Mouse (Mus musculus) heart, embryonic 10.5 days (tissue): ENCODE measurements at regions not wholly inside any gene's neighbourhood (a gene's known extent, or its start where the extent isn't known, plus 50 kb on each side); places are given as distances from the start of the nearest gene placed in this dataset.

ENCODE experiments used
- DNase-seq: peaks from one replicate; pipeline ENCODE4 v3.0.0-alpha.2; 2017; ENCODE audit warnings: low spot score
- H3K27ac ChIP-seq: fragments of 300-500 bp; sonication (generic); 2 replicates; pipeline ENCODE4 v1.5.1; 2016; ENCODE audit warnings: mild to moderate bottlenecking
- H3K27me3 ChIP-seq: fragments of 300-500 bp; sonication (generic); 2 replicates; pipeline ENCODE4 v1.6.1; 2016; ENCODE audit warnings: mild to moderate bottlenecking; ENCODE audit not compliant: poor library complexity, insufficient read depth, severe bottlenecking
- H3K36me3 ChIP-seq: fragments of 300-500 bp; sonication (generic); 2 replicates; pipeline ENCODE4 v1.6.1; 2016; ENCODE audit warnings: mild to moderate bottlenecking, moderate library complexity
- H3K4me1 ChIP-seq: fragments of 300-500 bp; sonication (generic); 2 replicates; pipeline ENCODE4 v1.6.1; 2016; ENCODE audit warnings: mild to moderate bottlenecking
- H3K4me3 ChIP-seq: fragments of 300-500 bp; sonication (generic); 2 replicates; pipeline ENCODE4 v1.5.1; 2016; ENCODE audit warnings: mild to moderate bottlenecking, moderate library complexity
- H3K9me3 ChIP-seq: fragments of 300-500 bp; sonication (generic); 2 replicates; pipeline ENCODE4 v1.6.1; 2016; ENCODE audit warnings: mild to moderate bottlenecking, moderate library complexity
- WGBS: fragments of 180-500 bp; shearing (Covaris S2); methylation state at CpG from one replicate; pipeline ENCODE4 v1.1.7; 2016; 5-methylcytosine and 5-hydroxymethylcytosine counted together

DNA sequence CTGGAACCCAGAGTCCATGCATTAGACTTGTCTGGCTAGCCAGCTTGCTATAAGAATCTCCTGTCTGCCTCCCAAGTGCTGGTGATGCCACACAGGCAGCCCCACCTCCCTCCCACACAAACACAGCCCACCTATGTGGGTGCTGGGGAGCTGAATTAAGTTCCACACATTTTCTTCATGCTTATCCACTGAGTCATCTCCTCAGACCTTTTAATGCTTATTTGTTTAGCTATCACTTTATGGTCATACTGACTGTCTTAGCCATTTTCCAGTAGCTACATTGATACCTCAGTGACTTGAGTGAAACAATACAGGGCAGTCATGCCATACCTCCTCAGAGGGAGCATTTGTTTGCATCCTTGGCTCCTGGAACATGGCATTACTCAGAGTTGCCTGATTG is 531.1 kb upstream of the Id2 start:
- H3K36me3 ChIP-seq = no peaks in the 10 kb centered on the region
- no peak overlapping the region for H3K4me3 ChIP-seq
- DNase-seq = no peak
- no peak overlapping the region for H3K27ac ChIP-seq
- no peaks in the 10 kb centered on the region for H3K9me3 ChIP-seq
- no peaks in the 10 kb centered on the region for H3K27me3 ChIP-seq
- H3K4me1 ChIP-seq = no peaks in the 10 kb centered on the region

DNA sequence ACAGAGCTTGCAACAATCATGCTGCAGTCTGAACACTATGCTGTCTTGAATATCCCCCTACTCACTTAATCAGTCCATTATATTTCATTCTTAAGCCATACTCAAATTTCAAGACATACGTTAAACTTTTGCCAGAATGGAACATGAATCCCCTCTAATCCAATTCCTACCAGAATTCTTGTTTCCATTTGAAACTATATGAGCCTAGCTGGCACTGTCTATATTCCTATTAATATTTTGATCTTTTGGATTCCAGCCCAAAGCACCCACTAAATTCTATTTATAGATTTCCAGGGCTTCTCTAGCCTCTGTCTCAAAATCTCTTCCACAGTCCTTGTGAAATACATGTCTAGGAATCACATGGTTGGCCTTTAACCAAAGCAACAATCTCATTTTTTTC is 528.9 kb upstream of the Id2 start:
- no peak overlapping the region for H3K27ac ChIP-seq

DNA sequence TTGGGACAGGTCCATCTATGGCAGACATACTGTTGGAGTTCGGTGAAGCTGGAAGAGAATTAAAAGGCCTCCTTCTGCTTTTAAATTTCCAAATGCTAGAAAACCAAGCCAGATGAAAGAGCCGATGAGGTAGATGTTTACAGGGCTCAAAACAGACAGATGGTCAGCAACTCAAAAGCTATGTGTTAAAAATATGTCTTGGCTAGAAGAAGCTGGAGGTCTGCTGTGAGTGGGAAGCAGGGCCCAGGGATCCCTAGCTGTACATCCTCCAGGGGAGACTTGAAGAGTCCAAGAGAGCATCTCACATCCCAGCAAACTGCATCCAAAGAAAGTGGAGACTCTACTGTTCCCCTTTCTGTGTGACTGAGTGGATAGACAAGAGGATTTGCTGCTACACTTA is 526.5 kb upstream of the Id2 start:
- no peak for DNase-seq
- Histone ChIP-seq H3K36me3 (no peaks in the 10 kb centered on the region), H3K27me3 (no peaks in the 10 kb centered on the region), H3K4me3 (no peak overlapping the region), H3K27ac (no peak overlapping the region), H3K4me1 (no peaks in the 10 kb centered on the region), H3K9me3 (no peaks in the 10 kb centered on the region)
- 86% methylated on average over 2 of the region's 2 CpGs for WGBS

More for the DNA sequence above, 528.9 kb upstream of the Id2 start:
- H3K27me3 ChIP-seq = no peaks in the 10 kb centered on the region
- no peak overlapping the region for H3K4me3 ChIP-seq
- 85% methylated on average over 1 of the region's 1 CpGs for WGBS
- H3K36me3 ChIP-seq = no peaks in the 10 kb centered on the region
- no peaks in the 10 kb centered on the region for H3K4me1 ChIP-seq
- no peaks in the 10 kb centered on the region for H3K9me3 ChIP-seq
- DNase-seq = no peak

DNA sequence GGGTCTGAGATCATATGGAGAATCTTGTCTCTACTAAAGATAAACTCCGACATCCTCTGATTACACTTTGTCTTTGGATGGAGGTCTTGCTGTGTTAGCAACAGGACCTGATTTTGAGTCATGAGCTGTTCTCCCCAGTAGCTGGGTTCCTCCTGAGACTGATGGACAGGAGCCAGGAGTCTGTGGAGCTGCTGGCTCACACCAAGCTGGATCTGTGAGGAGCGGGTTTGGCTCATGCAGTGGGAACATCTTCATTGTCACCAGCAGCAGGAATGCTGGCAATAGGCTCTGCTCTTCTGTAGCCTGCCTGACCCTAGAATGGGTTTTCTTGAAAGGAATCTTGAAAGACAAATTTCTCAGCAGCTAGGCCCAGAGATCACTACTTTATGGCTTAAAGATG is 524.2 kb upstream of the Id2 start:
- no peak overlapping the region for H3K27ac ChIP-seq
- no peaks in the 10 kb centered on the region for H3K9me3 ChIP-seq
- H3K4me1 ChIP-seq = peaks cover 7% of the 10 kb centered on the region
- H3K27me3 ChIP-seq = no peaks in the 10 kb centered on the region
- no peaks in the 10 kb centered on the region for H3K36me3 ChIP-seq
- 91% methylated on average over 2 of the region's 2 CpGs for WGBS
- DNase-seq = no peak
- H3K4me3 ChIP-seq = no peak overlapping the region

DNA sequence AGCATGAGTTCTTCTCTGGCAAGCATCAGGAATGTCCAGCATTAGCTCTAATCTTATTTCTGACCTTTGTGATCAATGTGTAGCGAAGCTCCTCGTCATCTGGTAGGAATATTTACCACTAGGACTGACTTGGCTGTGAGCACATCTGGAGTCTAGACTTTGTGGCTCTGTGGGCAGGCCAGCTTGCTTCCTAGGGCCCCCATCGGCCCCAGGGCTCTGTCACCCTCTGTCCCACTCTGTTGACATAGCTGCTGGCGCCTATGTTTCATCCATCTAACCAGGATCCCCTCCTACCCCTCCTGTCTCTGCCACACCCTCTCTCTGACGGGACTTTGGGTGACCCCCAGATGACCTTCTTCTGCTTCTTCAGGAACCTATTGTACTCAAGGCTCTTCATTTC is 520.6 kb upstream of the Id2 start:
- no peaks in the 10 kb centered on the region for H3K36me3 ChIP-seq
- H3K27me3 ChIP-seq = no peaks in the 10 kb centered on the region
- peaks cover 7% of the 10 kb centered on the region for H3K4me1 ChIP-seq
- no peaks in the 10 kb centered on the region for H3K9me3 ChIP-seq
- 37% methylated on average over 5 of the region's 5 CpGs for WGBS
- DNase-seq = no peak
- H3K27ac ChIP-seq = peak overlapping the region; percentile 60; the same call in 1 of the 2 replicates
- H3K4me3 ChIP-seq = no peak overlapping the region

DNA sequence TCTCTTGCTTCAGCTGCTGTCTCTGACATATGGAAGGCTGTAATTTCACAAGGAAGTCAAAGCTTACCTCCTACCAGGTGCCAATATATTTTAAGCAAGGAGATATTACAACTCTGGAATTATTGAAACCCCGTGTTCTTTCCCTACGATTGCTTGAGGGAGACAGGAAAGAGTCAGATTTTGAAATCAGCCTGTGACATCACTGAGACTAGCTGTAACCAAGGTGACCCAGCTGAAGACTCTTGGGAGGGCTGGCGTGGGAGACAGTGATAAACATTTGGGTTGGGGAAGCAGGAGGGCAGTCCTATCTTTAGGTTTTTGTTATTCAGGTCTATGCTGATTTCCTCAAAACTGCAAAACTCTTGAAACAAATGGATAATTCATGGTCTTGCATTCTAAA is 518.4 kb upstream of the Id2 start:
- no peak overlapping the region for H3K27ac ChIP-seq
- no peaks in the 10 kb centered on the region for H3K27me3 ChIP-seq
- H3K36me3 ChIP-seq = no peaks in the 10 kb centered on the region
- H3K4me1 ChIP-seq = peaks cover 7% of the 10 kb centered on the region
- no peak overlapping the region for H3K4me3 ChIP-seq
- no peak for DNase-seq
- H3K9me3 ChIP-seq = no peaks in the 10 kb centered on the region
- WGBS = 58% methylated on average over 3 of the region's 3 CpGs

DNA sequence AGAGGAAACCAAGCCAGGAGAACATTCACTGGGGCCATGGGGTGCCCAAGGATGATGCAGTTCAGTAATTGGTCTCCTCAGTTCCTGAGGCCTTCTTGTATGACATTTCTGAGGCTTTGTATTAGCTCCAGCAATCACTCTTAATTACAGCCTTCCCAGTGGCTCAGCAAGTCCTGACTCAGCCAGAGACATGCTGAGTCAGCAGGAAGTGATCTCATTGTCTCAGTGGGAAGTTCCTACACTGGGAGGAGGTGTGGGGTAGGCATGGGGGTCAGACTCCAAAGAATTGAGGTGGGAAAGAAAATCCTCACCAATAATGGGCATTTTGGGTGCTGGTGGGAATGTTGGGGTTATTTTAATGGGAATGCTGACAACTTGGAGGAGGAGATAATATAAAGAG is 516.5 kb upstream of the Id2 start:
- H3K4me1 ChIP-seq = peaks cover 7% of the 10 kb centered on the region
- no peaks in the 10 kb centered on the region for H3K36me3 ChIP-seq
- H3K9me3 ChIP-seq = no peaks in the 10 kb centered on the region
- H3K4me3 ChIP-seq = no peak overlapping the region
- H3K27me3 ChIP-seq = no peaks in the 10 kb centered on the region
- DNase-seq = no peak
- H3K27ac ChIP-seq = no peak overlapping the region

DNA sequence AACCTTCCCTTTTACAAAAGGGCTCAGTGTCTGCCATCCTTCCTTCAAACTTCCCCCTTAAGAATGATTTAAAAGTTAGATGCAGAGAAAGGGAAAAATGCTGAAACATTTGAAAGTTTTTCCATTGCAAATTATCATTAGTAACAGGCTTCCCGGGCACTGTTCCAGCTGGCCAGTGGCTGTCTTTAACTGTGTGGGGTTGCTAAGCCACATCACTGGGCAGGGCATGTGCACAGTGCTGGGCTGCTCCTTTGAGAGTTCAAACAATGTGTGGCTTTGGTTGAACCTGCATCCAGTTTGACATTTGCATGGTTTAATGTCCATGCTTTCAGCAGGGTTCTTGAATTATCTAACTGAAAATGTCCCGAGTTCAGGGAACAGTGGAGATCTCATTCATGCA is 512.1 kb upstream of the Id2 start:
- WGBS = 70% methylated on average over 2 of the region's 2 CpGs
- Histone ChIP-seq H3K4me1 (no peaks in the 10 kb centered on the region), H3K27me3 (no peaks in the 10 kb centered on the region), H3K4me3 (no peak overlapping the region), H3K27ac (no peak overlapping the region), H3K9me3 (no peaks in the 10 kb centered on the region), H3K36me3 (no peaks in the 10 kb centered on the region)
- no peak for DNase-seq

DNA sequence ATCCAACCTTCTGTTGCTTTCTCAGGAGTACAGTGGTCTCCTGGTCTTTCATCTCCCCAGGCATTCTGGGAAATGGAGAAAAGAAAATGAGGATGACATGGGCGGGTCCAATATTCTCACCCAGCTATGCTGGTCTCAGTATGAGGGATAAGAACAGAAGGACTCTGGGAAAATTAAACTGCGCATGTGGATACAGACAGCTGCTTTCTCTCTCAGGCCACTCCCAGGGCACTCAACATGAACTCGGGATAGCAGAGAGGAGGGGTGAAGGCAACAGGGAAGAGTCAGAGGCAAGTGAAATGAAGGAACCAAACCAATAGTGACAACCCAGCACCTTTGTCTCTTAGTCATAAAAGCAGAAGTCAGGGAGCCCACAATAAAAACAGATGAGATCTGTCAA is 508.5 kb upstream of the Id2 start:
- Histone ChIP-seq H3K4me3 (no peak overlapping the region), H3K27me3 (no peaks in the 10 kb centered on the region), H3K27ac (no peak overlapping the region), H3K36me3 (no peaks in the 10 kb centered on the region), H3K9me3 (no peaks in the 10 kb centered on the region), H3K4me1 (no peaks in the 10 kb centered on the region)
- DNase-seq = no peak
- WGBS = 73% methylated on average over 3 of the region's 3 CpGs

DNA sequence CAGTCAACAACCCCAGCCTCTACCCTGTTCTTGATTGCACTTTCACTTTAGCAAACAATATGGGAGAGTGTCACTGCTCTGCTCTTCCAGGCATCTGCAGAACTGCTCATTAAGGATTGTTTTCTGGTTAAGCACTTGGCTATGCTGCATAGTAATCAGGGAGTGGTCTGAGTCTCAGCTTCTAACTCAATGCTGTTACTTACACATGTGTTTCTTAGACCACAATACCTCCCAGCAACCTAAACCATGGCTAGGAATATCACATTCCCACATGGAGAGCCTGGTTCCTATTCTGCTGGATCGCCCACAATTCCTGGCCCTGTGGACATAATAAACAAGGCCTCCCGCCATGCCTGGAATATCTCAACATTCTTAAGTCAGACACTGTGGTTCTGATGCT is 493.3 kb upstream of the Id2 start:
- Histone ChIP-seq H3K27ac (no peak overlapping the region), H3K4me1 (no peaks in the 10 kb centered on the region), H3K4me3 (no peak overlapping the region), H3K9me3 (no peaks in the 10 kb centered on the region), H3K36me3 (no peaks in the 10 kb centered on the region), H3K27me3 (no peaks in the 10 kb centered on the region)
- 83% methylated on average over 2 of the region's 2 CpGs for WGBS
- no peak for DNase-seq

DNA sequence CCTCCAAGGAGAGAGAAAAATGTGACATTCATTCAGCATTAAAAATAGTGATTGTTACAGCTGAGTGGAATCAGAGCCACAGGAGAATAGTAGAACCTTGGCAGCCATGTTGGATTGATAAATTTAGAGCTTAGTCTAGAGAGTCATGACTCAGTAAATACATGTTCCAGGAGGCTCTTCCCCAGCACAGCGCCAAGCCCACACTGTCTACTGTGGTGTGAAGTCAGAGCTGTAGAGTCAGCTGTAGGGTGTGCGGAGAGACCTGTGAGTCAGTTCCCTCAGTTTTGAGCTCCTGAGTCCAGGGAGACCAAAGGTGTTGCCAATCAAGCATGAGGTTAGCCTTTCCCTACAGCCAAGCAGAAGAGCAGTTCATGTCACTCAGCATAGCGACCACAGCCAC is 488.8 kb upstream of the Id2 start:
- 84% methylated on average over 3 of the region's 3 CpGs for whole genome bisulfite sequencing
- Histone ChIP-seq H3K27ac (no peak overlapping the region), H3K4me1 (no peaks in the 10 kb centered on the region), H3K4me3 (no peak overlapping the region), H3K36me3 (no peaks in the 10 kb centered on the region), H3K9me3 (no peaks in the 10 kb centered on the region), H3K27me3 (no peaks in the 10 kb centered on the region)
- no peak for DNase-seq

DNA sequence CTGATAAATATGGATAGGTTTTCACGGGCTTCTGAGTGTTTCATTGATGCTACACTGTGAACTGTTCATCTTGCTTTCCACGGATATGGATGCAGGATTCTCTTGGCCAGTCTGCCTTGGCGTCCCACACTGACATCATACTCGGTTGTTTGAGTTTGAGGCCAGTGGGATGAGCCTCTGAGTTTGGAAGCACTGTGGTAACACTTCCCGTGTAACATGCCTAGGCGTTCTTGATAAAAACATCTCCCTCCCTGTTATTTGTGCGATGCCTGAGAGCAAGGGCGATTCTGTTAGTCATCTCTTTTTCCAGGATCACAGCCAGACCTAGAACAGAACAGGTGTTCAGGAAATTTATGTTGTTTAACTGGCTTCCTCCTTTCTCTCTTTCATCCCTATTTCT is 482.5 kb upstream of the Id2 start:
- no peak overlapping the region for H3K27ac ChIP-seq
- no peaks in the 10 kb centered on the region for H3K27me3 ChIP-seq
- WGBS = 82% methylated on average over 8 of the region's 8 CpGs
- no peaks in the 10 kb centered on the region for H3K4me1 ChIP-seq
- no peaks in the 10 kb centered on the region for H3K9me3 ChIP-seq
- H3K36me3 ChIP-seq = no peaks in the 10 kb centered on the region
- no peak overlapping the region for H3K4me3 ChIP-seq
- DNase-seq = no peak

DNA sequence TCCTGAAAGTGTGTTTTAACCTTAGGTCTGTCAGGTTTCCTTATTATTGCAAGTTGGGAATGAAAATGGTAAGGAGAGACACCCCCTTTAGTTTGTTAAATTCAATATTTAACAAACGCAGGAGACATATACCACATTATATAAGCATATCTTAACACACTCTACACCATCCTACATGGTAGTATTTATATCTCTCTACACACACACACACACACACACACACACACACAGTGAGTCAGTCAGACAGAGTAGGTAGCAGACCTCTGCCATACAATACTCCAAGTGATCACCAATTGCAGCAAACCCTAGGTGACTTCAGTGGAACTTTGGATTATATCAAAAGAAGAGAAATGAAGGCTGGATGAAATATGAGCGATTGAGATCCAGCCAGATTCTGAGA is 468.2 kb upstream of the Id2 start:
- DNase-seq = no peak
- Histone ChIP-seq H3K9me3 (no peaks in the 10 kb centered on the region), H3K4me1 (no peaks in the 10 kb centered on the region), H3K4me3 (no peak overlapping the region), H3K36me3 (no peaks in the 10 kb centered on the region), H3K27me3 (no peaks in the 10 kb centered on the region), H3K27ac (no peak overlapping the region)
- 70% methylated on average over 2 of the region's 2 CpGs for WGBS

DNA sequence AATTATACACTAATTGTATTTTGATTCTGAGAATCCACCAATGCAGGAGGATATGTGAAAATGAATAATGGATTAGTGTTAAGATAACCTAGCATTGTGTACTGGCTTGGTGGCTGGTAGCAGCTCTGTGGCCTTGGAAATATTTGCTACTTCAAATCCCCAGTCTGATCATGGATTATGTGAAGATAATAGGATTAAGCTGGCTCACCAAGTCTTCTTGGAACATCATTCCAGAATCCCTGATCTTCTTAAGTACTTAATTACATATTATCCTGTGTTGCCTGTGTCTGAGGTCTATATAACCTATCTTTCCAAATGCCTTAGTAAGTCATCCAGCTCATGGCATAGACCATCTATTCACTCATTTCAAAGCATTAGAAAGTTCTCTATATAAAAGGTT is 462.7 kb upstream of the Id2 start:
- DNase-seq = no peak
- no peaks in the 10 kb centered on the region for H3K36me3 ChIP-seq
- H3K27me3 ChIP-seq = no peaks in the 10 kb centered on the region
- H3K27ac ChIP-seq = no peak overlapping the region
- no peaks in the 10 kb centered on the region for H3K9me3 ChIP-seq
- no peaks in the 10 kb centered on the region for H3K4me1 ChIP-seq
- H3K4me3 ChIP-seq = no peak overlapping the region

DNA sequence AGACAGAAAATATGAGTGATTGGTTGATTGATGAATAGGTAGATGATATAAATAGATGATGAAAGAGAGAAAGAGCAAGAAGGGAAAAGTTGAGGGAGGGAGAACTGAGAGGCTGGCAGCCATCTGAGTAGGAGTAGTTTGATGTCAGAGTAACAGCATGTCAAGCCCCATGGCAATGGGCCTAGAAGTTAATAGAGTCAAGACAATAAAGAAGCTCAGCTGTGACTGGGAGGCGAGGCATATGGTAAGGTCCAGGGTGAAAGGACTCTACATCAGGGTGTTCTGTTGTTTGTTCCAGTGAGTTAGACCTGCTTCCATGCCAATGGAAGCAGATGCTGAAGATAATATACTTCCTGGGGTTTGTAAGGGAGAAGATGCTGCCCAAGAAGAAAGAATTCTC is 456.7 kb upstream of the Id2 start:
- no peaks in the 10 kb centered on the region for H3K9me3 ChIP-seq
- DNase-seq = no peak
- 87% methylated on average over 1 of the region's 1 CpGs for WGBS
- no peak overlapping the region for H3K4me3 ChIP-seq
- H3K4me1 ChIP-seq = no peaks in the 10 kb centered on the region
- H3K27me3 ChIP-seq = no peaks in the 10 kb centered on the region
- no peak overlapping the region for H3K27ac ChIP-seq
- no peaks in the 10 kb centered on the region for H3K36me3 ChIP-seq
